Mouse (Mus musculus) cerebellum, postnatal 10 days (tissue): Measurements from ENCODE around the gene Chrm1.

Source experiments
- DNase-seq, 2 experiments: peaks; one replicate each; pipeline ENCODE4 v3.0.0; 2021; ENCODE audit warnings: mixed read lengths in 2 of 2

The Chrm1 gene

GRCm38 (mm10) chr19:8691871-8692539 is 28.4 kb downstream of the Chrm1 start:
- DNase-seq = no peak

- DNase-seq = no peak
These were observed 29.2 kb downstream of the Chrm1 start for GRCm38 (mm10) chr19:8692740-8693139.

GRCm38 (mm10) chr19:8695330-8695729 is 31.7 kb downstream of the Chrm1 start:
- peak in 1 of 2 experiments; percentile 47 for DNase-seq

- DNase-seq = no peak
These were observed 36.1 kb downstream of the Chrm1 start for GRCm38 (mm10) chr19:8699652-8700051.

- no peak for DNase-seq
These were observed 38.9 kb downstream of the Chrm1 start for GRCm38 (mm10) chr19:8702458-8702857.

- no peak for DNase-seq
These were observed 40.0 kb downstream of the Chrm1 start for GRCm38 (mm10) chr19:8703571-8703970.

GRCm38 (mm10) chr19:8705026-8705708 is 41.6 kb downstream of the Chrm1 start:
- DNase-seq = no peak

- no peak for DNase-seq
These were observed 42.6 kb downstream of the Chrm1 start for GRCm38 (mm10) chr19:8706132-8706667.

- DNase-seq = no peak
These were observed 43.3 kb downstream of the Chrm1 start for GRCm38 (mm10) chr19:8706930-8707329.

- DNase-seq = no peak
These were observed 45.4 kb downstream of the Chrm1 start for GRCm38 (mm10) chr19:8708954-8709353.

- DNase-seq = peak in 1 of 2 experiments; percentile 36
These were observed 46.5 kb downstream of the Chrm1 start for GRCm38 (mm10) chr19:8710057-8710456.

- DNase-seq = no peak
These were observed 47.9 kb downstream of the Chrm1 start for GRCm38 (mm10) chr19:8711506-8711905.

GRCm38 (mm10) chr19:8711949-8712869 is 48.6 kb downstream of the Chrm1 start:
- no peak for DNase-seq

- DNase-seq = peak; percentile 82 to 83
These were observed 49.3 kb downstream of the Chrm1 start for GRCm38 (mm10) chr19:8712870-8713305.

- DNase-seq = peak; percentile 98
These were observed 49.9 kb downstream of the Chrm1 start for GRCm38 (mm10) chr19:8713306-8713996.

- DNase-seq = no peak
These were observed 50.5 kb downstream of the Chrm1 start for GRCm38 (mm10) chr19:8713997-8714652.

GRCm38 (mm10) chr19:8714653-8715481 is 51.3 kb downstream of the Chrm1 start:
- DNase-seq = peak in 1 of 2 experiments; percentile 38

GRCm38 (mm10) chr19:8715868-8716766 is 52.5 kb downstream of the Chrm1 start:
- DNase-seq = no peak

- no peak for DNase-seq
These were observed 53.3 kb downstream of the Chrm1 start for GRCm38 (mm10) chr19:8716767-8717475.
